Mouse (Mus musculus) gastrocnemius, postnatal 25 days (tissue): ENCODE results near the gene Ppp1cb. TPM values are rescaled to one million over a fixed set of nuclear protein-coding genes. Genes with fewer than 3 reads are reported as not detected.

ENCODE experiments used
- total RNA-seq, 2 experiments: library from RNA; stranded (reverse); gene quantifications; 1 replicate in 1 of 2; 2 replicates in 1 of 2; pipeline ENCODE4 v1.2.3; 2021

Gene Ppp1cb
- total RNA-seq, 2 experiments from 2014 or later = 407 TPM

Other genes starting within 250 kb of the Ppp1cb start
- gene Plb1, start 226.1 kb upstream of the Ppp1cb start, total RNA-seq = 1 to 10 TPM; 2.3 to 3.2 TPM
- gene Yes1, start 152.3 kb downstream of the Ppp1cb start, total RNA-seq = 1 to 10 TPM; 8.0 to 9.0 TPM